Mouse (Mus musculus) forebrain, embryonic 11.5 days (tissue): ENCODE measurements around the gene Grb7. TPM values are rescaled to one million over a fixed set of nuclear protein-coding genes. Genes with fewer than 3 reads are reported as not detected.

Experiments used
- ATAC-seq: fragments of 200-750 bp; cut with Nextera tagmentation; replicated peaks from 2 replicates; pipeline ENCODE4 v1.8.0; 2017; ENCODE audit warnings: moderate TSS enrichment; ENCODE audit not compliant: low FRiP score
- DNase-seq: peaks from one replicate; pipeline ENCODE4 v3.0.0-alpha.2; 2017; ENCODE audit warnings: low spot score
- H3K27ac ChIP-seq: fragments of 300-500 bp; sonication (generic); 2 replicates; pipeline ENCODE4 v1.5.1; 2014; ENCODE audit warnings: low read depth, low read length
- H3K27me3 ChIP-seq: fragments of 300-500 bp; sonication (generic); 2 replicates; pipeline ENCODE4 v1.6.1; 2014; ENCODE audit warnings: mild to moderate bottlenecking, low read length, mixed read lengths; ENCODE audit not compliant: control insufficient read depth, insufficient read depth
- H3K36me3 ChIP-seq: fragments of 300-500 bp; sonication (generic); 2 replicates; pipeline ENCODE4 v1.6.1; 2014; ENCODE audit warnings: mild to moderate bottlenecking, low read length, moderate library complexity, mixed read lengths; ENCODE audit not compliant: control insufficient read depth, insufficient read depth
- H3K4me1 ChIP-seq: fragments of 300-500 bp; sonication (generic); replicated peaks from 2 replicates; pipeline ENCODE4 v1.6.1; 2014; ENCODE audit warnings: low read length, mixed read lengths; ENCODE audit not compliant: control insufficient read depth, insufficient read depth
- H3K4me2 ChIP-seq: fragments of 300-500 bp; sonication (generic); 2 replicates; pipeline ENCODE4 v1.6.1; 2014; ENCODE audit warnings: low read depth, mild to moderate bottlenecking, low read length, moderate library complexity, mixed read lengths; ENCODE audit not compliant: severe bottlenecking
- H3K4me3 ChIP-seq: fragments of 300-500 bp; sonication (generic); 2 replicates; pipeline ENCODE4 v1.5.1; 2014; ENCODE audit warnings: low read depth, low read length
- H3K9ac ChIP-seq: fragments of 300-500 bp; sonication (generic); 2 replicates; pipeline ENCODE4 v1.6.1; 2014; ENCODE audit warnings: low read length
- H3K9me3 ChIP-seq: fragments of 300-500 bp; sonication (generic); 2 replicates; pipeline ENCODE4 v1.6.1; 2016; ENCODE audit warnings: low read length, mixed read lengths; ENCODE audit not compliant: control insufficient read depth
- whole genome bisulfite sequencing: fragments of 180-500 bp; shearing (Covaris S2); extraction: QIAGEN DNeasy Blood & Tissue Kit; methylation state at CpG from one replicate; pipeline ENCODE4 v1.1.7; 2014; 5-methylcytosine and 5-hydroxymethylcytosine counted together
- polyA plus RNA-seq: library from polyadenylated mRNA; unstranded; fragments of >200 nt; fragmentation: Nextera tagmentation; extraction: Ambion mirVana; gene quantifications from 2 replicates; pipeline ENCODE4 v1.2.1, GENCODE M21; 2014

The Grb7 gene
- polyA plus RNA-seq, 1 experiment from 2014 or later, result 1.9 TPM

- H3K27me3 ChIP-seq, result peaks cover 18% of the 10 kb centered on the region
- no peak for DNase-seq
These were observed 1.3 kb downstream of the Grb7 start for GRCm38 (mm10) chr11:98447475-98447834.

GRCm38 (mm10) chr11:98448191-98448790 lies 2.1 kb downstream of the Grb7 start:
- Histone ChIP-seq H3K36me3 (no peaks in the 10 kb centered on the region), H3K4me3 (no peak overlapping the region), H3K27me3 (peaks cover 18% of the 10 kb centered on the region), H3K4me1 (no peaks in the 10 kb centered on the region; the same call in 1 of the 2 replicates), H3K9me3 (no peaks in the 10 kb centered on the region), H3K9ac (no peak overlapping the region), H3K27ac (no peak overlapping the region), H3K4me2 (no peak overlapping the region)
- ATAC-seq, result no peak
- DNase-seq, result no peak
- 46% methylated on average over 13 of the region's 13 CpGs for WGBS

More at GRCm38 (mm10) chr11:98447475-98447834, 1.3 kb downstream of the Grb7 start:
- Histone ChIP-seq H3K4me2 (no peak overlapping the region), H3K4me3 (no peak overlapping the region), H3K9me3 (no peaks in the 10 kb centered on the region), H3K36me3 (no peaks in the 10 kb centered on the region), H3K4me1 (no peaks in the 10 kb centered on the region; the same call in 1 of the 2 replicates), H3K27ac (no peak overlapping the region), H3K9ac (no peak overlapping the region)
- no peak for ATAC-seq
- 23% methylated on average over 7 of the region's 7 CpGs for WGBS

- no peaks in the 10 kb centered on the region; the same call in 1 of the 2 replicates for H3K4me1 ChIP-seq
- ATAC-seq, result no peak
- no peaks in the 10 kb centered on the region for H3K36me3 ChIP-seq
- H3K27ac ChIP-seq, result no peak overlapping the region
- peaks cover 18% of the 10 kb centered on the region for H3K27me3 ChIP-seq
- WGBS, result 78% methylated on average over 3 of the region's 3 CpGs
- no peak overlapping the region for H3K4me2 ChIP-seq
- H3K9me3 ChIP-seq, result no peaks in the 10 kb centered on the region
- no peak overlapping the region for H3K4me3 ChIP-seq
- no peak overlapping the region for H3K9ac ChIP-seq
- no peak for DNase-seq
These were observed 3.2 kb downstream of the Grb7 start for GRCm38 (mm10) chr11:98449419-98449818.

- H3K4me1 ChIP-seq, result no peaks in the 10 kb centered on the region; the same call in 1 of the 2 replicates
- ATAC-seq, result no peak
- H3K36me3 ChIP-seq, result no peaks in the 10 kb centered on the region
- H3K9me3 ChIP-seq, result no peaks in the 10 kb centered on the region
- no peak overlapping the region for H3K4me3 ChIP-seq
- peaks cover 18% of the 10 kb centered on the region for H3K27me3 ChIP-seq
- WGBS, result 91% methylated on average over 20 of the region's 20 CpGs
- no peak overlapping the region for H3K4me2 ChIP-seq
- H3K27ac ChIP-seq, result no peak overlapping the region
- no peak for DNase-seq
- no peak overlapping the region for H3K9ac ChIP-seq
These were observed 4.0 kb downstream of the Grb7 start for GRCm38 (mm10) chr11:98449921-98450771.

GRCm38 (mm10) chr11:98455484-98455883 lies 9.3 kb downstream of the Grb7 start:
- Histone ChIP-seq H3K4me3 (no peak overlapping the region), H3K9me3 (no peaks in the 10 kb centered on the region), H3K9ac (no peak overlapping the region), H3K4me2 (no peak overlapping the region), H3K36me3 (no peaks in the 10 kb centered on the region), H3K4me1 (0 out of 2 replicates have a peak, but pooled peaks cover 2% of the 10 kb centered on the region), H3K27ac (no peak overlapping the region), H3K27me3 (peaks cover 25% of the 10 kb centered on the region)
- no peak for ATAC-seq
- no peak for DNase-seq
- WGBS, result 80% methylated on average over 4 of the region's 4 CpGs

GRCm38 (mm10) chr11:98456545-98456944 lies 10.4 kb downstream of the Grb7 start:
- no peak for DNase-seq
- Histone ChIP-seq H3K4me3 (no peak overlapping the region), H3K36me3 (no peaks in the 10 kb centered on the region), H3K27me3 (peaks cover 27% of the 10 kb centered on the region), H3K4me1 (0 out of 2 replicates have a peak, but pooled peaks cover 2% of the 10 kb centered on the region), H3K9ac (no peak overlapping the region), H3K4me2 (no peak overlapping the region), H3K9me3 (no peaks in the 10 kb centered on the region), H3K27ac (no peak overlapping the region)
- WGBS, result 84% methylated on average over 5 of the region's 5 CpGs
- ATAC-seq, result no peak

- Histone ChIP-seq H3K9me3 (no peaks in the 10 kb centered on the region), H3K4me2 (peak overlapping the region; percentile 82), H3K4me1 (0 out of 2 replicates have a peak, but pooled peaks cover 2% of the 10 kb centered on the region), H3K27me3 (peaks cover 27% of the 10 kb centered on the region), H3K4me3 (peak overlapping the region; percentile 49), H3K36me3 (no peaks in the 10 kb centered on the region), H3K27ac (no peak overlapping the region), H3K9ac (peak overlapping the region; percentile 43; the same call in 1 of the 2 replicates)
- no peak for DNase-seq
- WGBS, result 22% methylated on average over 9 of the region's 9 CpGs
- 0 out of 2 replicates have a peak, but pooled peaks have one; percentile 24 for ATAC-seq
These were observed 10.8 kb downstream of the Grb7 start for GRCm38 (mm10) chr11:98456945-98457344.

- peaks cover 27% of the 10 kb centered on the region for H3K27me3 ChIP-seq
- H3K9me3 ChIP-seq, result no peaks in the 10 kb centered on the region
- 0 out of 2 replicates have a peak, but pooled peaks cover 2% of the 10 kb centered on the region for H3K4me1 ChIP-seq
- DNase-seq, result peak; percentile 96
- H3K9ac ChIP-seq, result peak overlapping the region; percentile 55
- no peak overlapping the region for H3K27ac ChIP-seq
- WGBS, result under 1% methylated on average over 47 of the region's 64 CpGs
- H3K36me3 ChIP-seq, result no peaks in the 10 kb centered on the region
- ATAC-seq, result peak; percentile 79
- H3K4me3 ChIP-seq, result peak overlapping the region; percentile 49
- peak overlapping the region; percentile 82 for H3K4me2 ChIP-seq
These were observed 11.3 kb downstream of the Grb7 start for GRCm38 (mm10) chr11:98457367-98458120.
